Mouse (Mus musculus) liver, adult (tissue): Measurements from ENCODE around the gene Myt1l.

Source experiments
- GATA4 ChIP-seq: IDR thresholded peaks from 2 replicates; pipeline ENCODE4 v1.6.1; 2014; ENCODE audit warnings: mild to moderate bottlenecking, low read length; ENCODE audit not compliant: insufficient replicate concordance

The Myt1l gene

GRCm38 (mm10) chr12:29675594-29676362 is 147.6 kb downstream of the Myt1l start:
- TF ChIP-seq GATA4, result no peak

- TF ChIP-seq GATA4, result no peak
These were observed 154.2 kb downstream of the Myt1l start for GRCm38 (mm10) chr12:29682384-29682783.

- no peak for TF ChIP-seq GATA4
These were observed 154.8 kb downstream of the Myt1l start for GRCm38 (mm10) chr12:29682946-29683345.

- no peak for TF ChIP-seq GATA4
These were observed 158.1 kb downstream of the Myt1l start for GRCm38 (mm10) chr12:29686241-29686640.

- no peak for TF ChIP-seq GATA4
These were observed 163.4 kb downstream of the Myt1l start for GRCm38 (mm10) chr12:29691566-29691965.

- no peak for TF ChIP-seq GATA4
These were observed 167.0 kb downstream of the Myt1l start for GRCm38 (mm10) chr12:29695194-29695593.

- no peak for TF ChIP-seq GATA4
These were observed 169.6 kb downstream of the Myt1l start for GRCm38 (mm10) chr12:29697526-29698500.

GRCm38 (mm10) chr12:29698541-29698940 is 170.4 kb downstream of the Myt1l start:
- no peak for TF ChIP-seq GATA4

- TF ChIP-seq GATA4, result no peak
These were observed 170.8 kb downstream of the Myt1l start for GRCm38 (mm10) chr12:29698976-29699375.

GRCm38 (mm10) chr12:29699386-29699785 is 171.2 kb downstream of the Myt1l start:
- no peak for TF ChIP-seq GATA4

- TF ChIP-seq GATA4, result no peak
These were observed 171.8 kb downstream of the Myt1l start for GRCm38 (mm10) chr12:29700026-29700425.

- TF ChIP-seq GATA4, result no peak
These were observed 172.9 kb downstream of the Myt1l start for GRCm38 (mm10) chr12:29701076-29701475.

GRCm38 (mm10) chr12:29701731-29702316 is 173.6 kb downstream of the Myt1l start:
- TF ChIP-seq GATA4, result no peak

- TF ChIP-seq GATA4, result no peak
These were observed 174.4 kb downstream of the Myt1l start for GRCm38 (mm10) chr12:29702626-29703025.

- TF ChIP-seq GATA4, result no peak
These were observed 175.4 kb downstream of the Myt1l start for GRCm38 (mm10) chr12:29703541-29703940.
